Mouse (Mus musculus): ENCODE data around the gene Btbd35f19.
"Not testable (repeated sequence)": the region's sequence is repeated elsewhere in the genome, so short reads cannot be mapped to it uniquely, and the experiment has no call there.

GRCm38 (mm10) chrX:31383818-31384217 lies at the start of gene Btbd35f19:
- not testable (repeated sequence) for TF ChIP-seq CTCF, EP300 (IDR thresholded peaks at IDR 0.05; ENCODE audit: low read depth)
